Mouse (Mus musculus) adipocyte (in vitro differentiated cells): ENCODE results near the gene Ndufs4.
"Not testable (repeated sequence)": the region's sequence is repeated elsewhere in the genome, so short reads cannot be mapped to it uniquely, and the experiment has no call there.

Experiments
- DNase-seq: peaks from one replicate; pipeline ENCODE4 v3.0.0-alpha.2; 2016; ENCODE audit warnings: low spot score

The Ndufs4 gene

GRCm38 (mm10) chr13:114343001-114343400, 45.1 kb downstream of the Ndufs4 start:
- DNase-seq, result no peak

GRCm38 (mm10) chr13:114319835-114320389, 68.1 kb downstream of the Ndufs4 start:
- DNase-seq, result no peak

GRCm38 (mm10) chr13:114319136-114319535, 68.9 kb downstream of the Ndufs4 start:
- no peak for DNase-seq

- no peak for DNase-seq
These were observed 72.7 kb downstream of the Ndufs4 start for GRCm38 (mm10) chr13:114315374-114315773.

GRCm38 (mm10) chr13:114314953-114315352, 73.1 kb downstream of the Ndufs4 start:
- DNase-seq, result no peak

- DNase-seq, result no peak
These were observed 77.5 kb downstream of the Ndufs4 start for GRCm38 (mm10) chr13:114310591-114310990.

- DNase-seq, result no peak
These were observed 83.4 kb downstream of the Ndufs4 start for GRCm38 (mm10) chr13:114304684-114305083.

- DNase-seq, result no peak
These were observed 84.4 kb downstream of the Ndufs4 start for GRCm38 (mm10) chr13:114303466-114304175.

GRCm38 (mm10) chr13:114297761-114298160, 90.3 kb downstream of the Ndufs4 start:
- no peak for DNase-seq

GRCm38 (mm10) chr13:114296556-114296955, 91.5 kb downstream of the Ndufs4 start:
- no peak for DNase-seq

- no peak for DNase-seq
These were observed 98.6 kb downstream of the Ndufs4 start for GRCm38 (mm10) chr13:114289411-114289810.

GRCm38 (mm10) chr13:114288511-114288910, 99.5 kb downstream of the Ndufs4 start:
- no peak for DNase-seq

- not testable (repeated sequence) for DNase-seq
These were observed 109.4 kb downstream of the Ndufs4 start for GRCm38 (mm10) chr13:114278690-114279089.

- no peak for DNase-seq
These were observed 110.8 kb downstream of the Ndufs4 start for GRCm38 (mm10) chr13:114277277-114277676.

GRCm38 (mm10) chr13:114271410-114272105, 116.5 kb downstream of the Ndufs4 start:
- DNase-seq, result no peak

- no peak for DNase-seq
These were observed 120.3 kb downstream of the Ndufs4 start for GRCm38 (mm10) chr13:114267741-114268140.

- DNase-seq, result no peak
These were observed 127.4 kb downstream of the Ndufs4 start for GRCm38 (mm10) chr13:114260486-114261205.

- DNase-seq, result no peak
These were observed 133.4 kb downstream of the Ndufs4 start for GRCm38 (mm10) chr13:114254697-114255096.
